Mouse (Mus musculus) urinary bladder, postnatal 10 days (tissue): ENCODE results near the gene Gas7.

ENCODE experiments used
- DNase-seq: peaks from one replicate; pipeline ENCODE4 v3.0.0; 2022; ENCODE audit warnings: low spot score

Gas7 gene

GRCm38 (mm10) chr11:67535703-67536102 lies 80.5 kb downstream of the Gas7 start:
- no peak for DNase-seq

- no peak for DNase-seq
Measured at GRCm38 (mm10) chr11:67536413-67536812, 81.2 kb downstream of the Gas7 start.

- no peak for DNase-seq
Measured at GRCm38 (mm10) chr11:67537353-67537752, 82.1 kb downstream of the Gas7 start.

- no peak for DNase-seq
Measured at GRCm38 (mm10) chr11:67538557-67538956, 83.3 kb downstream of the Gas7 start.

- DNase-seq = no peak
Measured at GRCm38 (mm10) chr11:67544656-67545432, 89.6 kb downstream of the Gas7 start.

GRCm38 (mm10) chr11:67546582-67546981 lies 91.3 kb downstream of the Gas7 start:
- no peak for DNase-seq

- DNase-seq = no peak
Measured at GRCm38 (mm10) chr11:67549306-67549705, 94.1 kb downstream of the Gas7 start.

- DNase-seq = no peak
Measured at GRCm38 (mm10) chr11:67549762-67550488, 94.7 kb downstream of the Gas7 start.

GRCm38 (mm10) chr11:67552400-67552799 lies 97.2 kb downstream of the Gas7 start:
- no peak for DNase-seq

GRCm38 (mm10) chr11:67554276-67554675 lies 99.0 kb downstream of the Gas7 start:
- no peak for DNase-seq

GRCm38 (mm10) chr11:67556360-67556759 lies 101.1 kb downstream of the Gas7 start:
- DNase-seq = no peak

GRCm38 (mm10) chr11:67558772-67559448 lies 103.7 kb downstream of the Gas7 start:
- no peak for DNase-seq

- no peak for DNase-seq
Measured at GRCm38 (mm10) chr11:67559522-67559921, 104.3 kb downstream of the Gas7 start.

- no peak for DNase-seq
Measured at GRCm38 (mm10) chr11:67561631-67562030, 106.4 kb downstream of the Gas7 start.

GRCm38 (mm10) chr11:67563141-67563540 lies 107.9 kb downstream of the Gas7 start:
- DNase-seq = no peak

- DNase-seq = no peak
Measured at GRCm38 (mm10) chr11:67564003-67564637, 108.9 kb downstream of the Gas7 start.

- no peak for DNase-seq
Measured at GRCm38 (mm10) chr11:67565512-67565911, 110.3 kb downstream of the Gas7 start.

GRCm38 (mm10) chr11:67566704-67567103 lies 111.5 kb downstream of the Gas7 start:
- no peak for DNase-seq

GRCm38 (mm10) chr11:67567184-67567583 lies 111.9 kb downstream of the Gas7 start:
- DNase-seq = no peak

GRCm38 (mm10) chr11:67567991-67568390 lies 112.8 kb downstream of the Gas7 start:
- DNase-seq = no peak

GRCm38 (mm10) chr11:67568815-67569214 lies 113.6 kb downstream of the Gas7 start:
- DNase-seq = no peak

GRCm38 (mm10) chr11:67570947-67571346 lies 115.7 kb downstream of the Gas7 start:
- DNase-seq = no peak
